ENCODE assay signal across 19 mouse cellular contexts in the genomic region with DNA sequence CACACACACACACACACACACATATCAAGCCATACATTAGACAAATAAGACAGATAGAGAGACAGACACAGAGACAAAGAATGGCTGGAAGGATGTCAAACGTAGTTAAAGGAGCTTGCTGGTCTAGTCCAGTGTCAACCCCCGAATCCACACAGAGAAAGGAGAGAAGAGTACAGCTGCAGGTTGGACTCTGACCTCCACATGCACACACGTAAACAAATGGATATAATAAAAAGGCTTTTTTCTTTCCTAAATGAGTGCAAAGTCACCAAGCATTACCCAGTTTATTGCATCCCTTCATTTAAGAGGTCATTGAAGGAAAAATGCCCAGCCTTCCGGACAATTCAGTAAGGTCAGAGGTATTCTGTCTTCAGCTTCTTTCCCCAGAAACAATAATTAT.
"Had no signal": no experiment of that assay in that cellular context is flagged by ENCODE, and none has a peak within 500 bp of the region (broad histone marks: within the 10 kb centered on the region; RNA-seq: fewer than 3 reads in every experiment).

No protein-coding gene starts in this region.

- H3K4me3 ChIP-seq: midbrain, embryonic 10.5 days; midbrain, embryonic 12.5 days; myocyte; neural tube, embryonic 13.5 days; neural tube, embryonic 15.5 days had no signal

- H3K9ac ChIP-seq: lung, embryonic 14.5 days; midbrain, embryonic 12.5 days; neural tube, embryonic 13.5 days; neural tube, embryonic 15.5 days had no signal

- H3K4me2 ChIP-seq: lung, embryonic 14.5 days; midbrain, embryonic 12.5 days; neural tube, embryonic 13.5 days; neural tube, embryonic 15.5 days had no signal

- H3K27ac ChIP-seq: midbrain, embryonic 10.5 days; midbrain, embryonic 12.5 days; neural tube, embryonic 13.5 days had no signal

- H3K27me3 ChIP-seq: neural tube, embryonic 13.5 days; neural tube, embryonic 15.5 days had no signal

- DNase-seq: lung, adult 18-20 months; lung, embryonic 14.5 days; lung, postnatal 10 days; lung, postnatal 4 days; midbrain, embryonic 14.5 days; retina, postnatal 1 day; right cerebral cortex, adult 18-20 months; right cerebral cortex, postnatal 25 days; right cerebral cortex, postnatal 4 days; spleen, adult 18-20 months; thymus, adult 18-20 months; thymus, postnatal 14 days; thymus, postnatal 36 days had no signal

- ATAC-seq: midbrain, embryonic 16.5 days had no signal

- H3K9me3 ChIP-seq: midbrain, embryonic 10.5 days; midbrain, embryonic 12.5 days; neural tube, embryonic 13.5 days; neural tube, embryonic 15.5 days had no signal

- H3K36me3 ChIP-seq: midbrain, embryonic 10.5 days; midbrain, embryonic 12.5 days; neural tube, embryonic 13.5 days; neural tube, embryonic 15.5 days had no signal
